Mouse (Mus musculus): ENCODE measurements around the gene Arhgap8.

DNA sequence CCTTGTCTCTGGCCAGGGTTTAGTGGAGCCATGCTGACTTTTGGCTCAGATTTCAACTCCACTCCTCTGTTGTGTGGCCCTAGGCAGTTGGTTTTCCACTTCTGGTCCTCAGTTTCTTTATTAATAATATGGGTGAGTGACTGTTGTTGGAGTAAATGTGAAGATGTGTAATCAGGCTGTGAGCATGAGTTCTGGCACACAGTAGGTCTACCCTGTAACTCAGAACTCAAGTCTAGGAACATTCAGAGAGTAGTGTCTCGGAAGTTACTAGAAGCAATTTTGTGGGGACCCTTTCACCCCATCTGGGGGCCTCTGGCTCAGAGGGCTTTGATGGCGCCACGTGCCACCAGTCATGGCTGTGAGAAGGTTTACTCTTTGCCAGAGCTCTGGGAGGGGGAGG is 37.6 kb upstream of the Arhgap8 start:
- no peak for TF ChIP-seq CTCF (IDR thresholded peaks at IDR 0.05; ENCODE audit: borderline replicate concordance, control insufficient read depth, extremely low read depth, insufficient read depth, low read length, poor library complexity)
- no peak for TF ChIP-seq POLR2A (IDR thresholded peaks at IDR 0.05; ENCODE audit: control insufficient read depth, extremely low read depth, insufficient read depth, low read length, poor library complexity)

Measured in thymus, adult 2 months (tissue).